Mouse (Mus musculus) lung, postnatal 0 days (tissue): ENCODE data around the gene Grin2a.

Experiments
- CTCF ChIP-seq: IDR thresholded peaks from 2 replicates; pipeline ENCODE4 v1.5.1; 2016; ENCODE audit warnings: antibody characterized with exemption, mild to moderate bottlenecking
- EP300 ChIP-seq: IDR thresholded peaks from 2 replicates; pipeline ENCODE4 v1.6.1; 2016; ENCODE audit warnings: antibody characterized with exemption, mild to moderate bottlenecking, control low read depth

DNA sequence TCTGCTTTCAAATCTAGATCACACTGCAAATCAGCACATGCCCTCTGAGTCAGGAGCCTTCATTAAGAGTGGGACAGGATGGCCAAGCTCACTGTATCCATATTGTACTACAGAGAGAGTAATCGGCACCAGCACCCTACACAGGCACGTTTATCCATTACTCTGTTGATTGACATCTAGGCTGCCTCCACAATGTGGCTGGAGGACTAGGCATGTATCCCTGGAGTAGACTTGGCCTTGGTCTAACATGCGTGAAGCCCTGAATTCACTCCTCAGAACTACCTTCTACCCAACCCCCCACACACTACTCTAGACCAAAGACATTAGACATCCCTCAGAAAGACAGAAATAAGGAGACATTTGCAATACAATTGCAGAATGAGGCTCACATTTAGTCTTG, 227.4 kb downstream of the Grin2a start:
- no peak for TF ChIP-seq CTCF
- no peak for TF ChIP-seq EP300
